In genomic region chr13:51087253-51087652, GRCm38 (mm10) we compare ENCODE assay signal across 17 mouse cellular contexts. TPM values are rescaled to one million over a fixed set of nuclear protein-coding genes. Genes with fewer than 3 reads are reported as not detected.
DNase-seq lines count a peak whose midpoint lies in the region; ATAC-seq and TF ChIP-seq lines count a peak whose summit lies in the region.
"Had no signal": no experiment of that assay in that cellular context is flagged by ENCODE, and none has a peak within 500 bp of the region (broad histone marks: within the 10 kb centered on the region; RNA-seq: fewer than 3 reads in every experiment).

No protein-coding gene starts in this region.

- no peak overlapping the region for H3K9ac ChIP-seq in MEL (ENCODE audit: control insufficient read depth, low read depth, low read length, poor library complexity, severe bottlenecking)
- H3K9ac ChIP-seq in kidney, embryonic 14.5 days (ENCODE audit: low read depth, low read length): no peak overlapping the region

- no peak for TF ChIP-seq RAD21 in MEL (IDR thresholded peaks at IDR 0.05; ENCODE audit: low read depth, low read length)

- H3K27ac ChIP-seq in MEL (ENCODE audit: control insufficient read depth, low read depth, low read length): no peak overlapping the region
- H3K27ac ChIP-seq in kidney, embryonic 14.5 days (ENCODE audit: low read depth, low read length): no peak overlapping the region

- peaks cover 11 to 30% of the 10 kb centered on the region in 2 experiments; a peak in 3 of 4 replicates for H3K4me1 ChIP-seq in MEL (ENCODE audit: control insufficient read depth in 1 of 2, insufficient read depth in 2 of 2, low read length in 2 of 2)
- H3K4me1 ChIP-seq in kidney, embryonic 14.5 days (ENCODE audit: control insufficient read depth, insufficient read depth, low read length): no peaks in the 10 kb centered on the region

- no peak for TF ChIP-seq EP300 in MEL (IDR thresholded peaks at IDR 0.05; ENCODE audit: low read depth in 1 of 2, low read length in 2 of 2)

- H3K27me3 ChIP-seq in MEL (ENCODE audit: control insufficient read depth in 1 of 2, insufficient read depth in 2 of 2, low read length in 2 of 2): no peaks in the 10 kb centered on the region
- no peaks in the 10 kb centered on the region for H3K27me3 ChIP-seq in kidney, embryonic 14.5 days (ENCODE audit: control insufficient read depth, insufficient read depth, low read length)
- H3K27me3 ChIP-seq: CH12.LX, Patski had no signal

- TF ChIP-seq POLR2A in MEL (IDR thresholded peaks at IDR 0.05; ENCODE audit: control insufficient read depth in 1 of 2, insufficient read depth in 1 of 2, low read depth in 1 of 2, low read length in 2 of 2, poor library complexity in 1 of 2): no peak

- 94% methylated on average over 4 of the region's 4 CpGs for WGBS in kidney, embryonic 14.5 days

- peaks cover 0 to 26% of the 10 kb centered on the region in 2 experiments; a peak in 2 of 4 replicates for H3K36me3 ChIP-seq in MEL (ENCODE audit: control insufficient read depth in 1 of 2, insufficient read depth in 2 of 2, low read length in 2 of 2)
- H3K36me3 ChIP-seq in kidney, embryonic 14.5 days (ENCODE audit: control insufficient read depth, insufficient read depth, low read length): no peaks in the 10 kb centered on the region
- H3K36me3 ChIP-seq: G1E had no signal

- H3K4me3 ChIP-seq in MEL (ENCODE audit: control insufficient read depth in 1 of 2, insufficient read depth in 1 of 2, low read depth in 2 of 2, low read length in 2 of 2): no peak overlapping the region
- no peak overlapping the region for H3K4me3 ChIP-seq in kidney, embryonic 14.5 days (ENCODE audit: low read length)

- H3K4me2 ChIP-seq in kidney, embryonic 14.5 days (replicated peaks; ENCODE audit: low read depth, low read length): no peak overlapping the region

- no peak for TF ChIP-seq CTCF in MEL (IDR thresholded peaks at IDR 0.05 in 2 of 3, conservative IDR thresholded peaks at IDR 0.05 in 1 of 3; ENCODE audit: control insufficient read depth in 1 of 3, insufficient read depth in 1 of 3, low read depth in 2 of 3, low read length in 3 of 3, poor library complexity in 1 of 3, severe bottlenecking in 1 of 3)

- no peaks in the 10 kb centered on the region for H3K79me2 ChIP-seq in MEL (ENCODE audit: control insufficient read depth, insufficient read depth, low read length, poor library complexity)

- DNase-seq in MEL (ENCODE audit: low read depth, low spot score): no peak
- DNase-seq: adrenal gland, adult 2 months; adrenal gland, adult 8-10 months; adrenal gland, postnatal 10 days; adrenal gland, postnatal 14 days; adrenal gland, postnatal 25 days; adrenal gland, postnatal 36 days; B cell, adult 2 months; cerebellum, adult 11 months; cerebellum, adult 11-12 months; cerebellum, adult 18-20 months; cerebellum, adult 2 months; cerebellum, adult 8-10 months had no signal

- no peaks in the 10 kb centered on the region for H3K9me3 ChIP-seq in MEL (replicated peaks; ENCODE audit: insufficient read depth, low read length)
- no peaks in the 10 kb centered on the region for H3K9me3 ChIP-seq in kidney, embryonic 14.5 days (ENCODE audit: control insufficient read depth, low read length)
- H3K9me3 ChIP-seq: G1E had no signal

- no peak for ATAC-seq in kidney, embryonic 14.5 days (ENCODE audit: low FRiP score, low TSS enrichment)
- ATAC-seq: Patski had no signal

TF ChIP-seq in MEL, 35 proteins besides CTCF, POLR2A, EP300 and RAD21:
- no peak for TF ChIP-seq BHLHE40 (IDR thresholded peaks at IDR 0.05; ENCODE audit: borderline replicate concordance, low read depth, low read length)
- peak; percentile 93 for TF ChIP-seq ZKSCAN1 (IDR thresholded peaks at IDR 0.05; ENCODE audit: low read depth, low read length)
- TF ChIP-seq MEF2A (IDR thresholded peaks at IDR 0.05; ENCODE audit: extremely low read depth, insufficient replicate concordance, low read depth, low read length, poor library complexity, severe bottlenecking): no peak
- no peak for TF ChIP-seq ETS1 (IDR thresholded peaks at IDR 0.05; ENCODE audit: low read depth, low read length)
- no peak for TF ChIP-seq UBTF (IDR thresholded peaks at IDR 0.05; ENCODE audit: borderline replicate concordance, insufficient read depth, low read depth, low read length)
- no peak for TF ChIP-seq ELF1 (IDR thresholded peaks at IDR 0.05; ENCODE audit: low read depth, low read length)
- no peak for TF ChIP-seq USF1 (IDR thresholded peaks at IDR 0.05; ENCODE audit: low read depth, low read length)
TF ChIP-seq in MEL: peak in this region for 1.

RNA-seq across cellular contexts. Expression of gene Spin1, which starts 13.4 kb away (rescaled TPM):
- total RNA-seq in MEL (2012; rRNA removed): 16.6 and 19.8 TPM in 2 replicates
- 10 to 100 TPM; 23.7 to 47.3 TPM for polyA plus RNA-seq in MEL (2012; ENCODE audit: insufficient read depth in 1 of 2, insufficient read length in 2 of 2, low read depth in 1 of 2, low replicate concordance in 2 of 2, missing spikeins in 1 of 2)
- polyA plus RNA-seq in kidney, embryonic 14.5 days (2014; fragmentation: Nextera tagmentation; extraction: Ambion mirVana): 65.8 and 107 TPM in 2 replicates
